In the genomic region with DNA sequence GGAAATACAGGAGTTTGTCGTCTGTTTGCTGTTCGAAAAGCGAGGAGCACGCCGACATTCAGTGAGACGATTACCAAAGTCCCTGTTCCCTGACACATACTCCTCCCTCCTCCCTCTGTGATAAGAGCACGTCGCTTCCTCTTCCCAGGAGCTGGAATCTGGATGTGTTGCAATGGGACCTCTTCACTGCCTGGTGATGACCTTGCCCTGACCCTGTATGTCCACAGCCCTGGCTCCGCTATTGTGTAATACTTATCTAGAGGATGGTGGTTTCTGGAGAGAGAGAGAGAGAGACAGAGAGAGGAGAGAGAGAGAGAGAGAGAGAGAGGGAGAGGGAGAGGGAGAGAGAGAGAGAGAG, we compare ENCODE assay signal across 10 mouse cellular contexts. TPM values are rescaled to one million over a fixed set of nuclear protein-coding genes. Genes with fewer than 3 reads are reported as not detected.
DNase-seq lines count a peak whose midpoint lies in the region; ATAC-seq and TF ChIP-seq lines count a peak whose summit lies in the region.
"Had no signal": no experiment of that assay in that cellular context is flagged by ENCODE, and none has a peak within 500 bp of the region (broad histone marks: within the 10 kb centered on the region; RNA-seq: fewer than 3 reads in every experiment).

No protein-coding gene starts in this region.

- 76% methylated on average over 9 of the region's 9 CpGs for WGBS in kidney, embryonic 14.5 days
- WGBS in heart, embryonic 11.5 days (ENCODE audit: insufficient replicate concordance) = 12% methylated on average over 9 of the region's 9 CpGs
- 27% methylated on average over 9 of the region's 9 CpGs for WGBS in liver, embryonic 11.5 days
- 82% methylated on average over 9 of the region's 9 CpGs for WGBS in midbrain, embryonic 10.5 days

- no peak overlapping the region for H3K27ac ChIP-seq in kidney, embryonic 14.5 days (ENCODE audit: low read depth, low read length)
- H3K27ac ChIP-seq in heart, embryonic 11.5 days (ENCODE audit: low read depth, low read length) = no peak overlapping the region
- H3K27ac ChIP-seq in liver, embryonic 11.5 days (ENCODE audit: low read depth, low read length) = peak overlapping the region; percentile 23; the same call in 1 of the 2 replicates
- no peak overlapping the region for H3K27ac ChIP-seq in midbrain, embryonic 10.5 days (replicated peaks)
- H3K27ac ChIP-seq in layer of hippocampus, adult 2 months = no peak overlapping the region
- H3K27ac ChIP-seq: limb, embryonic 12.5 days had no signal

- H3K9ac ChIP-seq in kidney, embryonic 14.5 days (ENCODE audit: low read depth, low read length) = no peak overlapping the region
- no peak overlapping the region for H3K9ac ChIP-seq in heart, embryonic 11.5 days (ENCODE audit: low read depth, low read length)
- no peak overlapping the region for H3K9ac ChIP-seq in liver, embryonic 11.5 days (ENCODE audit: low read depth, low read length)
- H3K9ac ChIP-seq: limb, embryonic 12.5 days had no signal

- no peak overlapping the region for H3K4me2 ChIP-seq in kidney, embryonic 14.5 days (replicated peaks; ENCODE audit: low read depth, low read length)
- H3K4me2 ChIP-seq in heart, embryonic 11.5 days = peak overlapping the region; percentile 50
- no peak overlapping the region for H3K4me2 ChIP-seq in liver, embryonic 11.5 days
- H3K4me2 ChIP-seq: limb, embryonic 12.5 days had no signal

- no peaks in the 10 kb centered on the region for H3K36me3 ChIP-seq in kidney, embryonic 14.5 days (ENCODE audit: control insufficient read depth, insufficient read depth, low read length)
- H3K36me3 ChIP-seq in heart, embryonic 11.5 days (ENCODE audit: control insufficient read depth, insufficient read depth, low read length) = no peaks in the 10 kb centered on the region
- H3K36me3 ChIP-seq in liver, embryonic 11.5 days (ENCODE audit: control insufficient read depth, insufficient read depth, low read length) = no peaks in the 10 kb centered on the region
- no peaks in the 10 kb centered on the region for H3K36me3 ChIP-seq in midbrain, embryonic 10.5 days
- H3K36me3 ChIP-seq: limb, embryonic 12.5 days had no signal

- no peak overlapping the region for H3K4me3 ChIP-seq in kidney, embryonic 14.5 days (ENCODE audit: low read length)
- no peak overlapping the region for H3K4me3 ChIP-seq in heart, embryonic 11.5 days (ENCODE audit: low read depth, low read length)
- H3K4me3 ChIP-seq in liver, embryonic 11.5 days (ENCODE audit: low read depth, low read length) = no peak overlapping the region
- no peak overlapping the region for H3K4me3 ChIP-seq in midbrain, embryonic 10.5 days
- H3K4me3 ChIP-seq in layer of hippocampus, adult 2 months = no peak overlapping the region
- H3K4me3 ChIP-seq: limb, embryonic 12.5 days had no signal

- no peaks in the 10 kb centered on the region for H3K27me3 ChIP-seq in kidney, embryonic 14.5 days (ENCODE audit: control insufficient read depth, insufficient read depth, low read length)
- H3K27me3 ChIP-seq in heart, embryonic 11.5 days (ENCODE audit: control insufficient read depth, insufficient read depth, low read length) = no peaks in the 10 kb centered on the region
- no peaks in the 10 kb centered on the region for H3K27me3 ChIP-seq in liver, embryonic 11.5 days (replicated peaks; ENCODE audit: control insufficient read depth, insufficient read depth, low read length)
- H3K27me3 ChIP-seq in midbrain, embryonic 10.5 days (ENCODE audit: low read depth, poor library complexity, severe bottlenecking) = no peaks in the 10 kb centered on the region
- H3K27me3 ChIP-seq: limb, embryonic 12.5 days had no signal

- H3K4me1 ChIP-seq in kidney, embryonic 14.5 days (ENCODE audit: control insufficient read depth, insufficient read depth, low read length) = no peaks in the 10 kb centered on the region
- H3K4me1 ChIP-seq in heart, embryonic 11.5 days (ENCODE audit: control insufficient read depth, insufficient read depth, low read length) = peaks cover 7% of the 10 kb centered on the region; the same call in 1 of the 2 replicates
- no peaks in the 10 kb centered on the region for H3K4me1 ChIP-seq in liver, embryonic 11.5 days (replicated peaks; ENCODE audit: control insufficient read depth, insufficient read depth, low read length)
- H3K4me1 ChIP-seq in midbrain, embryonic 10.5 days = peaks cover 6% of the 10 kb centered on the region

- peak; percentile 31 for DNase-seq in kidney, adult 11 months
- DNase-seq in liver, embryonic 11.5 days (ENCODE audit: low spot score) = no peak
- DNase-seq in skeletal muscle tissue, adult 2 months (ENCODE audit: low read depth, low spot score) = peak; percentile 47
- DNase-seq in midbrain, embryonic 10.5 days (ENCODE audit: low spot score) = no peak
- no peak for DNase-seq in layer of hippocampus, adult 2 months (ENCODE audit: low spot score in 2 of 2)
- DNase-seq: cerebellum, adult 9-11 months had no signal

- TF ChIP-seq CTCF in layer of hippocampus, adult 2 months (conservative IDR thresholded peaks at IDR 0.05) = no peak

- no peaks in the 10 kb centered on the region for H3K9me3 ChIP-seq in kidney, embryonic 14.5 days (ENCODE audit: control insufficient read depth, low read length)
- H3K9me3 ChIP-seq in heart, embryonic 11.5 days (replicated peaks; ENCODE audit: control insufficient read depth, low read length) = no peaks in the 10 kb centered on the region
- no peaks in the 10 kb centered on the region for H3K9me3 ChIP-seq in liver, embryonic 11.5 days (ENCODE audit: control insufficient read depth, low read length)
- no peaks in the 10 kb centered on the region for H3K9me3 ChIP-seq in midbrain, embryonic 10.5 days (replicated peaks)
- H3K9me3 ChIP-seq: limb, embryonic 12.5 days had no signal

- ATAC-seq in kidney, embryonic 14.5 days (ENCODE audit: low FRiP score, low TSS enrichment) = no peak
- ATAC-seq in heart, embryonic 11.5 days (replicated peaks; ENCODE audit: insufficient number of reproducible peaks, low FRiP score, low TSS enrichment) = 0 out of 2 replicates have a peak, but pooled peaks have one; percentile 39
- ATAC-seq in liver, embryonic 11.5 days (replicated peaks; ENCODE audit: low FRiP score) = peak; percentile 82
- ATAC-seq in frontal cortex, adult (ENCODE audit: low TSS enrichment) = no peak

RNA-seq across cellular contexts. Expression of a gene that starts 16.0 kb away (rescaled TPM):
- 1.5 and 1.9 TPM in 2 replicates for polyA plus RNA-seq in kidney, embryonic 14.5 days (2014; fragmentation: Nextera tagmentation; extraction: Ambion mirVana)
- polyA plus RNA-seq in heart, embryonic 11.5 days (2014; fragmentation: Nextera tagmentation; extraction: Ambion mirVana) = 0.86 and 1.2 TPM in 2 replicates
- polyA plus RNA-seq in liver, embryonic 11.5 days (2014; fragmentation: Nextera tagmentation; extraction: Ambion mirVana) = 7.8 and 8.7 TPM in 2 replicates
- 1.4 and 2.3 TPM in 2 replicates for polyA plus RNA-seq in midbrain, embryonic 10.5 days (2016; fragmentation: Nextera tagmentation; extraction: Ambion mirVana)
- 10 to 100 TPM; 13.6 to 16.1 TPM for total RNA-seq in layer of hippocampus, adult 2 months (2021)

RNA-seq across cellular contexts. Expression of a gene that starts 56.8 kb away (rescaled TPM):
- 273 and 367 TPM in 2 replicates for polyA plus RNA-seq in kidney, embryonic 14.5 days (2014; fragmentation: Nextera tagmentation; extraction: Ambion mirVana)
- polyA plus RNA-seq in heart, embryonic 11.5 days (2014; fragmentation: Nextera tagmentation; extraction: Ambion mirVana) = 435 and 522 TPM in 2 replicates
- polyA plus RNA-seq in liver, embryonic 11.5 days (2014; fragmentation: Nextera tagmentation; extraction: Ambion mirVana) = 261 and 285 TPM in 2 replicates
- polyA plus RNA-seq in midbrain, embryonic 10.5 days (2016; fragmentation: Nextera tagmentation; extraction: Ambion mirVana) = 309 and 361 TPM in 2 replicates
- total RNA-seq in layer of hippocampus, adult 2 months (2021) = 100 to 1,000 TPM; 522 to 554 TPM

Comparison
In these comparisons a context has a peak if more than half of its experiments do, and no peak if none do; other contexts are left out.
1. DNase-seq: peak in kidney, adult 11 months (single experiment) and skeletal muscle tissue, adult 2 months (single experiment); none in liver, embryonic 11.5 days (single experiment), midbrain, embryonic 10.5 days (single experiment) and layer of hippocampus, adult 2 months (0 of 2).
2. ATAC-seq: peak in heart, embryonic 11.5 days (single experiment) and liver, embryonic 11.5 days (single experiment); none in kidney, embryonic 14.5 days (single experiment) and frontal cortex, adult (single experiment).